Mouse (Mus musculus): ENCODE results near the gene Crybb3. TPM values are rescaled to one million over a fixed set of nuclear protein-coding genes. Genes with fewer than 3 reads are reported as not detected.
"Not testable (repeated sequence)": the region's sequence is repeated elsewhere in the genome, so short reads cannot be mapped to it uniquely, and the experiment has no call there.

Crybb3 gene
- 1 to 10 TPM; 1.1 to 1.9 TPM for total RNA-seq (2021)
- long read RNA-seq, experiment 1, partial matches to known transcripts: 1 of 2 reads
- long read RNA-seq, experiment 1, other reads (novel, unspliced or antisense): 1 of 2 reads
- long read RNA-seq, experiment 2, partial matches to known transcripts: 3 of 3 reads
- long read RNA-seq, experiment 2, other reads (novel, unspliced or antisense): 0 of 3 reads

DNA sequence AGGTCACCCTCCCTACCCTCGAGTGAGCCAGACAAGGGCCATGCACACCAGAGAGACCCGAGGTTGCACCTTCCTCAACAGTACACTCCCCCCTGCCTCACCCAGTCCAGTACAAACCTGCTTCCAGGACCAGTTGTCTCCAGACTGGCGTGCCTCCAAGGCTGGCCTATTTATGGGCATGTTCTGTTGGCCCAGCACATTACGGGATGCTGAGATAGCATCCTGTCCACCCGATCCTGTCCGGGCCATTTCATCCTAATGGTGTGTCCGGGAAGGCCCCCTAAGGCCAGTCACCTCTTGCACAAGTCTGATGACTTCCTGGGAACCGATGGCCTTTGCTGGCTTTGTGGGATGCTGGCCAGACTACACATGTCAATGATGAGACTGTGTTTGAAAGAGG lies at the start of gene Crybb3:
TSS of gene Crybb3 (minus strand) at position 146 of the 400 bp plus-strand sequence.
- no peak for DNase-seq (ENCODE audit: low spot score in 2 of 2)

- DNase-seq (ENCODE audit: low spot score in 2 of 2): no peak
Measured at GRCm38 (mm10) chr5:113128426-113128825, 47.0 kb upstream of the Crybb3 start.

GRCm38 (mm10) chr5:113126476-113126875 lies 45.1 kb upstream of the Crybb3 start:
- DNase-seq (ENCODE audit: low spot score in 2 of 2): no peak

DNA sequence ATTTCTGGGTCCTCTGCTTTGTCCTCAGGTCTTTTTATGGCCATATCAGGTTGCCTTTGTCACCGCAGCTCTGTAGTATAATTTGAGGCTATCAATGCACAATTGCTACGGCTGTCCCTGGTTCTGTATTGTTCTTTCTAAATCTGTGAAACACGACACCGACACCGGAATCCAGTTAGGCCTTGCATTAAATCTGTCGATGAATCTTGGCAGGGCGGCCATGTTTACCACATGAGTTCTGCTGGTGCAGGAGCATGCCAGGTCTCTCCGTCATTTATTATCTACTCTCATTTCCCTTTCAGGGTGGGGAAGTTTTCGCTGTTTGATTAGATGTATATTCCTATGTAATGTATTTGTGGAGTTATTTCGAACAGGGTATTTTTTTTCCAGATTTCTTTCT lies 42.3 kb upstream of the Crybb3 start:
- DNase-seq (ENCODE audit: low spot score in 2 of 2): no peak

- DNase-seq (ENCODE audit: low spot score in 2 of 2): no peak
Measured at GRCm38 (mm10) chr5:113122326-113123054, 41.1 kb upstream of the Crybb3 start.

DNA sequence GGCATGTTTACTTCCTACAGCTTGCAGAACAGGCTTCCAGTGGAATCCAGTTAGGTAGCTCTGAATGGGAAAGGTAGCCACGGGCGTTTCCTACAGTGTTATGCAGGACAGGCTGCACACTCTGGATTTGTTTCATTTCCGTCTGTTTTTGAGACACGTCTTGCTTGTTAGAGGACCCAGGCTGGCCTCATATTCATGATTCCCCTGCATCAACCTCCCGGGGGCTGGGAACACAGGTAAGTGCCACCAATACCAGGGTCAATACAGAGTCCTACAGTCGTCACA lies 40.1 kb upstream of the Crybb3 start:
- DNase-seq (ENCODE audit: low spot score in 2 of 2): no peak

DNA sequence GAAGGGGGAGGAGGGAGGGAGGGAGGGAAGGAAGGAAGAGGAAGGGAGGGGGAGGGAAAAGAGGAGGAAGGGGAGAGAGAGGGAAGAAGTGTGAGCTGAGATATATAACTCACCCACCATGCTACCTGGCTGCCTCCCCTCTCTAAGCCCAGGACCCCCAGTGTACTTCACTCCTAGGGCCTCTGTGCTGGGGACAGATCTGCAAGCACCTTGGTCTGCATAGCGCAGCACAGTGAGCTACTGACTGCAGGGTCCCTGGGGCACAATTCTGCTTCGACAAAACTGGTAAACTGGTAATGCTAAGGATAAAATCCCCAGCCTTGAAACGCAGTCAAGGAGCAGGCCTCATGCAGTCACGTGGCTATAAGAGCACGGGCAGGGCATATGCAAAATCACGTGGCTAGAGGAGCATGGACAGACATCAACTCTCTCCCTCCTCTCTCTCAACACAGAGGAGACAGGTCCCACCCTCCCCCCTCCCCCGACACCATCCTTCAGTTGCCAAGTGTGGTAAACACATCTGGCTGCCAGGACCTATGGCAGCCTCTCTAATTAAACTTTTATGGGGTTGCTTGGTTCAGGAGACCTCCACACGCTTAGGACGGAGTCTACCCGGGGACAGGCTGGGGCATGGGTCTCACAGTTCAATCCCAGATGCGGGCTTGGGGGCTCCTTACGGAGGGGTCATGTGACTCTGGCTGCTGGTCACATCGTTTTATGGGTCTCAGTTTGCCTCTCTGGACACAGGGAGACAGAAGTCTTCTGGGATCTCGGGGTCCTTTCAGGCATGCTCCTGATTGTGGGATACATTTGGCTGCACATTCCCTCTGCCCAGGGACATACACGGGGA lies 39.6 kb upstream of the Crybb3 start:
- DNase-seq (ENCODE audit: low spot score in 2 of 2): no peak

GRCm38 (mm10) chr5:113119861-113120465 lies 38.6 kb upstream of the Crybb3 start:
- no peak for DNase-seq (ENCODE audit: low spot score in 2 of 2)

DNA sequence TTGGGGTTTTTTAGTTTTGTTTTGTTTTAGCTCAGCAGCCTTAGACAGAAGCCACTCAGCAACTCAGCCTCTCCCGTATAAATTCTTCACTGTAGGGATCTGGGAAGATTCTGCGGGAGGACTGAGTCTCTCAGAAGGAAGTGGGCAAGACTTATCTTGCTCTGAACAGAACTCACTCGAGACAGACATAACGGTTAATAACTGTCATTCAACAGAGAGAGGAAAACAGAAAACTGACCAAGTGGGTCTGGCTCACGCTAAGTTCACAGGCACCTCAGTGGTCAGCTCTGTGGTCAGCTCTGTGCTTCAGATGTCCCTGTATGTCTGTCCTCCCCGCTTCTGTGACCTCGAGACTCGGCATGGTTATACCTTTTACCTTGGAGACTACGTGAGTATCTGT lies 37.9 kb upstream of the Crybb3 start:
- DNase-seq (ENCODE audit: low spot score in 2 of 2): no peak

- DNase-seq (ENCODE audit: low spot score in 2 of 2): no peak
Measured at GRCm38 (mm10) chr5:113118695-113119094, 37.3 kb upstream of the Crybb3 start.

GRCm38 (mm10) chr5:113117361-113117760 lies 36.0 kb upstream of the Crybb3 start:
- no peak for DNase-seq (ENCODE audit: low spot score in 2 of 2)

GRCm38 (mm10) chr5:113115896-113116295 lies 34.5 kb upstream of the Crybb3 start:
- DNase-seq (ENCODE audit: low spot score in 2 of 2): no peak

- DNase-seq (ENCODE audit: low spot score in 2 of 2): no peak
Measured at GRCm38 (mm10) chr5:113114264-113115225, 33.2 kb upstream of the Crybb3 start.

DNA sequence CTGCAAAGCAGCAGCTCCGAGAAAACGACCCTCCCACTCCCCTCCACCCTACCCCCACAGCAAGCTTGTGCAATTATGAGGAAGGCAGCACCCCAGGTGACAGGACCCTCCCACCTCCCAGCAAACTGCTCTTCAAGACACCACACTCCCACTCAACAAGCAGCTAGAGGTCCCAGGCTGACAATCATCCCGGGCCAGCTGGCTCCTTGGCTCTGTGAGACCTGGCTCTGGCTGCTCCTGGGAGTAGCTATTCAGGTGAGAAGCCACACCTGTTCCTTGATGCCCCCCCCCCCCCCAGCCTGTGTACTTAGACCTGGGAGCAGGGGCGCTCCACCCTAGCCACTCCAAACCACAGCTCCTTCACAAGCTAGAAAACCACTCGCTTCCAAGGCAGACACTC lies 31.7 kb upstream of the Crybb3 start:
- DNase-seq (ENCODE audit: low spot score in 2 of 2): no peak

- no peak for DNase-seq (ENCODE audit: low spot score in 2 of 2)
Measured at GRCm38 (mm10) chr5:113111336-113111735, 30.0 kb upstream of the Crybb3 start.

- DNase-seq (ENCODE audit: low spot score in 2 of 2): no peak
Measured at GRCm38 (mm10) chr5:113110929-113111328, 29.5 kb upstream of the Crybb3 start.

GRCm38 (mm10) chr5:113109651-113110050 lies 28.3 kb upstream of the Crybb3 start:
- DNase-seq (ENCODE audit: low spot score in 2 of 2): not testable (repeated sequence)

GRCm38 (mm10) chr5:113108165-113108764 lies 26.9 kb upstream of the Crybb3 start:
- DNase-seq (ENCODE audit: low spot score in 2 of 2): no peak

- DNase-seq (ENCODE audit: low spot score in 2 of 2): no peak
Measured at GRCm38 (mm10) chr5:113107709-113108108, 26.3 kb upstream of the Crybb3 start.

DNA sequence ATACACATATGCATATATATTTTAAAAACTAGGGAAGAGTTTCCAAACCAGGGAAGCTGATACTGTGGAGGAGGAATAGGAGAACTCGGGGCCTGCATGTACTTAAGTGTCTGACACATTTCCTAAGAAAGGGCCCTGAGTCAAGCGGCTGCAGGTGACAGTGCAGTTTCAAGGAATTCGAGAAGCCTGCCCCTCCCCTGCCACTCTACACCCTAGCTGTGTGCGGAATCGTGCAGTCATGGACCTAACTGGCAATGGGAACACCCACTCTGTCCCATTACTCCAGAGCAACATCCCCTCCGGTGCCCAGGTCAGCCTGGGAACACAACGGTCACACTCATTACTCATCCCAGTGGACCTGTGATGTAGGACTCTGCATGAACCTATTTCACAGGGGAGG lies 25.2 kb upstream of the Crybb3 start:
- DNase-seq (ENCODE audit: low spot score in 2 of 2): no peak
